Mouse (Mus musculus) heart, adult 9 months (tissue): ENCODE measurements at regions not wholly inside any gene's neighbourhood (a gene's known extent, or its start where the extent isn't known, plus 50 kb on each side); places are given as distances from the start of the nearest gene placed in this dataset.
A peak's percentile ranks its signal among the peaks of the same experiment; 100 is the strongest.

ENCODE experiments used
- DNase-seq, 2 experiments: peaks; one replicate each; pipeline ENCODE4 v3.0.0; 2022; ENCODE audit warnings: low spot score in 2 of 2

DNA sequence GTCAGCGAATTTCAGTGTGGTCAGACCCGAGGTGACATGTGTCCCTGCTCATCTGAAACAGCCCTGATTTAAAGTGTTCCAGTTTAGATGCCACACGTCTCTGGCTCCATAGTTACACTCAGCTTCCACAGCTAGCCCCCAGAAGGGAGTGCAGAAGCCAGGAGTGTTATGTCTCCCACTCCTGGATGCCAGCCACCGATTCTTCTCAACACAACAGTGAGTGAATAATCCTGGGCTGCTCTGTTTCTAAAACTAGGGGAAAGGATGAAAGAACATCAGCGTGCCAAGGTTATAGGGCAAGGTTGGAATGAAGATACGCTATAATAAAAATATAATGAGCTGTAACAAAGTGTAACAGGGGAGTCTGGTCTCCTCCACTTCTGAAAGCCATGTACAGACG is 51.5 kb upstream of the Stmnd1 start:
- no peak for DNase-seq

DNA sequence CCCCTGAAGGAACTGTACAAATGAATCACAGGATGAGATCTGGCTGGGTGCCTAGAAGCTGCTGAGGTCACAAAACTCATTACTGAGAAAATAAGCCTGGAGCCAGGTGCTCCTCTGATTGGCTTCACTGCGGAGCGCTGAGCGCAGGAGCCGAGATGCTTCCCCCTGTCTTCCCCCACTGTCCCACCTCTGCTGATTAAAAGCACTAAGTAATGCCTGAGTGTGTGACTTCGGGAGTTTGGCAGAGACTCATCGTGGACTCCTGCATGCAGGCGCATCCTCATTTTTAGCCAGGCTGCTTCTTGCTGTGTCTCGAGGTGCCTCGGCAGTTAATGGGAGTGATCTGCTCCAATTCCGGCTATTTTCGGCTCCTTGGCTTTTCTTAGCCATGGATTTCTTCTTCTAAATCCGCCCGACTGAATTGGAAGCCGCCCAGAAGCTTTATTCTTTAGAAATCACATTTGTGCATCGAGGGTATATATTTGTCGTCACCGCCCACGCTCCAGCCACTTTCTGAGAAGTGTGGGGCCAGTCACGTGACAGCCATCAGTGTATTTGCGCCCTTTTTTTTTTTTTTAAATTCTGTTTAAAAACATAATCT is 55.3 kb upstream of the Stmnd1 start:
- peak in 1 of 2 experiments; percentile 36 for DNase-seq

DNA sequence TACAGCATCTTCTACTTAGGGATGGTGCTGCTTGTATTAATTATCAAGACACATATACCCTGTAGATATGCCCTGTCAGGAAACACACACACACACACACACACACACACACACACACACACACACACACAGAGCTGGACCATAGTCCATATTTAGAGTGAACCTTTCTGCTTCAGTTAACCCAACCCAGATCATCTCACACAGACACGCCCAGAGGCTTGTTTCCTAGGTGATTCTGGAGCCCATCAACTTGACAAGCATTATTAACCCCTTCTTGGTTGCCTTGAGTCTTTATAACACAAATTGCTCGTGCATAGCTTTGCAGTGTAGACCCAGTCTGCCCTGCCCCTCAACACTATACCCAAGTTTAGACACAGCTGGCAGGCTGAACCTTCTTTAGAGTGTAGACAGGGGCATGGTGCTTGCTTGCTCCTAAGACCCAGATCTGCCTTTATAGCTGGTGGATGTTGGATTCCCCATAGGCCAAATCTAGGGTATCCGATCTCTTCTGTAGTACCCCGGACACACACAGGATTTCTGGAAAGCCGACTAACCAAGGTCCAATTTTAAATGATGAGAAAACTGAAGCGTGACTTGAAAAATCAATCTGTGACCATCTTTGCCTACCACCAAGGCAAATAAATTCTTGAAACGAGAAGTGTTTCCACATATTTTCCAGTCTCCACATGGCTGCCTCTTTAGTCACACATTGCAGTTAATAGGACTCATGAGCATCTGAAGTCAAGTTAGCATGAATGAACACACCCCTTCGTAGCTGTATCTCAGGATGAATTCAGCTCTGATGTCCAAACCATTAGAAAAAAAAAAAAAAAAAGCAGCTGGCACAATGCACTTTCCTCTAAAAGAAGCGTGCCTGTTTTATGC is 56.3 kb upstream of the Stmnd1 start:
- DNase-seq = no peak

DNA sequence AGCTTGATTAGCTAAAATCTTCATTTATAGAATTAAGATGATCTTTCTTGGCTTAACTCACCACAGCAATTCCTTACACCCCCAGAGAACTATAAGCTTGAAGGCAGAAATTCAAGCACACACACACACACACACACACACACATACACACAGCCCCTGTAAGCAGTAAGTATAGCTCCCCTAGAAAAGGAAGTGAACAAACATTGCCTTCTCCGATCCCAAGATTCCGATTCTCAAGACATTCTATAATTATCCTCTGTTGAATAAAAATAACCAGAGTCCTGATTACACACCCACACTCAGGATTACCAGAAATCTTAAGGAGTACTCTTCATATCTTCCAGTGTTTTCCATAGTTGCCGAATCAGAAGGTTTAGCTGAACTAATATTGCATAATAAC is 70.0 kb upstream of the Stmnd1 start:
- DNase-seq = no peak

DNA sequence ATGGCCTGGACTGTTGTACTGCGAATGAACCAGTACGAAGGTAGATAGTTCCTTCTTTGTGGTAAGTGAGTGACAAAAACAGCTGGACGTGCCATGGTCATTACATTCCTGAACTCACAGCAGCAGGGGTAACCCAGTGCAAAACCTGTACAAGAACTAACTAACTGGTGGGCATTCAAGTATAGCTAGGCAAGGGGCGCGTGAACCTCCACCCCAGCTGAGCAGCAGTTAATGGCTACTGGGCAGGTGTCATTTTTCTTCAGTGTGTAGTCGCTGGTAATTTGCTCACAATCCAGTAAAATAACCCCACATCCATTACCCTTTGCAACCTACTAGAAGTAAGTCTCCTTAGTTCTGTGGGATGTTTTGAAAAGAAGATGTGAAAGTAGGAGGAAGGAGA is 70.9 kb upstream of the Stmnd1 start:
- DNase-seq = no peak

DNA sequence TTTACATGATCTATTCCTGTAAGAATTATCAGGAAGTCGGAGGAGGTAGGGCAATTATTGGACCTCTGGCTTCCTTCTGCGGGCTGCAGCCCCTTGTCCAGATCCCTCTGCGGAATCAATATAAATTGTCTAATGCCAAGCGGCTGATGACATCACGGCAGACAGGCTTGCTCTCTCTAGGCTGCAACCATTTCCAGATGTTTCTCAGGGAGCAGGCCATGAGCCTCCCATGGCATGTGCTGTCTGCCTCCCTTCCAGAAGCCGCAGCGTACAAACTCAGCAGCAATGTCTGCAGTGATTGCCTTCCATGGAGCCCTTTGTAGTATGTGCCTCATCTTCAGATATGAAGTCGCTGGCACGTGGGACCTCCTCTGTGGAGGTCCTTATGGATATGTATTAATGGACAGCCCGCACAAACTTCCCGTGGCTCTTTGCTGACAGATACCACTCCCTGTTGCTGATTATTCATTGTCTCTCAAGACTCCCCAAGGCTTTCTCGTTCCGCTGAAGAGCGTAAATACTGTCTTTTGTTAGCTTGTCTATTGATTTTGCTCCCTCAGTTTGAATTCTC is 72.4 kb upstream of the Stmnd1 start:
- DNase-seq = no peak

DNA sequence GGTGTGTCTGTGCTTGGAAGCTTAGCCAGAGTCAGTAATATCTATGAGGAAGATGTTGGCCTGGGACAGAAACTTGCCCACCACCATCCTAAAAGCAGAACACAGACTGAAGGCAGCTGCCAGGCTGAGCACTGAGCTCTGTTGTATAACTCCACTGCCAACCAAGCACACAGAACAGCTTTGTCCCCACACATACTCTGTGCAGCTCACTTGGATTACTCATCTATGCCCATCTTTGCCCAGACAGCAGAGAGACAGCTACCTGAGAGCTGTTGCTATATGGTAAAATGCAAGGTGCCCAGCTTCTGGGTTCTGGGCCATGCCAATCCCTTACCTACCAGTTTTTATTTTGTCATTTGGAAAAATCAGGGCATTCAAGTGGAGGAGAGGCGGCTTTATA is 80.4 kb upstream of the Stmnd1 start:
- no peak for DNase-seq

DNA sequence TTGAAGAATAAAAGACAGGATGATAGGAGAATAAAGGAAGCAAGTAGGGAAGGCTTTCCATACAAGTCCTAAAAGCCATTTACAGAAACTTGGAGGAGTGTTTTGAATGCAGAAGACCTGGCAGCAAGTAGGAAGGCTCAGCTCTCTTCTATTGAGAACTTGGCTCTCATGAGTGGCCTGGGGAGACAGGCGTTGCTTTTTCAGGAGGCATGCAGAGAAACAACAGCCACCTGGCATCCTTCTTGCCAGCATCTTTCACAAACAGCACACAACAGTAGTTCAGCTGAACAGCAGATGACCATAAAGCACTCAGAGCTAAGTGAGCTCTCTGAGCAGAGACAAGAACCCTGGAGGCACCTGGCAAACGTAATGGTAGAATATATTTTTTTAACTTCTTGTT is 83.8 kb upstream of the Stmnd1 start:
- DNase-seq = no peak

DNA sequence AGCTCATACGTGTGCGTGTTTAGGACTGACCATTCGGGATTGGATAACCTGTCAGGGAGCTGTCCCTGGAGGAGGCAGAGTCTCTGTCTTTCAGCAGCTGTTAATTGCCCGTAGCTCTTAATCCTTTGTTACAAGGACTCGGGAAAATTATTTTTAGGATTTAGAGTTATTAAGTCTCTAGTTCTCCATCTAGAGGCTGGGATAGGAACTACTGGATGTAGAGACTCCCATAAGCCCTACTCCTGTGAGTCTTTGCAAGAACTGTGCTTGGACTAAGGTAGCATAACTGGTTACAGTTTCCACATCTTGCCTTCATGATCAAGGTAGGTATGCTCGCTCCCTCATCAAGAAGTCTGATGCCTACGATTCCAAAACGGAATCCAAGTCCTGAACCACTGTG is 90.7 kb upstream of the Stmnd1 start:
- DNase-seq = peak; percentile 18 to 22

DNA sequence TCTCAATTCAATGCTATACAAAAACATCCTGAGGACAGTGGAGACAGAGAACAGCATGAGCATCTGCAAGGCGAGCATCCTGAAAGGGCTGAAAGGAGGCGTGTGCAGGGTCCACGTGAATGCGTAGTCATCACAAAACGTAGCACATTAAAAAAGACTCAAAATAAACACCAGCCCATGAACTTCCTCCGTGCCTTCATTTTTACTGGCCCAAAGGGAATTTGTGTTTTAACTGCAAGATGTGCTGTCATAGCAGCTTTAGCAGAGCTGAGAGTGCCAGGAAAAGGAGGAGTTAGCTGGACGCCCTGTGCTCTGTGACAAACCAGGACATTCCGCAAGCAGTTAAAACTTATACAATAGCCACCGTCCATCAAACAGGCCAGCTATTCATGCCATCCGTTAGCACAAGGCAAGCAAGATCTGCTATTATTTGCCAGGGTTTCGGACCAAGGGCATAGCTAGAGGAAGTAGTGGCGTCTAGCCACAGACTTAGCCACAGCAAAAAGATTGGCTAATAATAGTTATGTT is 92.9 kb upstream of the Stmnd1 start:
- DNase-seq = peak; percentile 50 to 67

DNA sequence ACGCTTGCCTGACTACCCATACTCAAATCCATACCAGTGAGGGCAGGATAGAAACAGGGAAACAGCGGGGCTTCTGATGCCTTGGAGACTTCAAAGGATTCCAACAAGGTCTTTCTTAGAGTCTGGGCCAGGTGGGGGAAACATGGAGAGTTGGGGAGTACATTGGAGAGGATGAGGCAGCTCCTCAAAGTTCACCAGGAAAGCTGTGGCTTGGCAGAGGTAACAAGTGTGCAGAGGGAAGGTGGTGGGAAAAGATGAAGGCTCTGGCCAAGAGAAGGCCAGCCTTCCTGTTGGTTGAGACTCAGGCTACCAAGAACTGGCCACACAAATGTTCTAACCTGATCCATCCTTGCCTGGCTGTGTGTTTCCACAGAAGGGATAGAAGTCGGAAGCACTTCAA is 93.6 kb upstream of the Stmnd1 start:
- DNase-seq = no peak

DNA sequence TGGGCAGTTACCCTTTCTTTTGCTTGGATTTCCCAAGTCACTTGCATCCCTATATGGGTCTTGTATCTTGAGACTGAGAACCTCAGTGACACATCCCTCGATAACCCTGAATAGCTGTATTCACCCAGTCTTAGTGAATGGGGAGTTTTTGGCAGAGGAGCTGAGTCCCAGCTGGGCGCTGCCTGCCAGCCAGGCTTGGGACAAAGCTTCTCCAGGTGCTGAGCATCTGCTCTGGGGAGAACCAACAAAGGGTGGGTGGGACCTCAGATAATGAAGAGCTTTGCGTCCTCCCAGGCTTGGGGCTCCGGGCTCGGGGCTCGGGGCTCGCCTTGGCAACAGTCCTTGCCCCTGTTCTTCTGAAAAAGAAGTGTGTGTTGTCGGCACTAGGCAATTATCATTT is 100.4 kb upstream of the Stmnd1 start:
- DNase-seq = no peak

DNA sequence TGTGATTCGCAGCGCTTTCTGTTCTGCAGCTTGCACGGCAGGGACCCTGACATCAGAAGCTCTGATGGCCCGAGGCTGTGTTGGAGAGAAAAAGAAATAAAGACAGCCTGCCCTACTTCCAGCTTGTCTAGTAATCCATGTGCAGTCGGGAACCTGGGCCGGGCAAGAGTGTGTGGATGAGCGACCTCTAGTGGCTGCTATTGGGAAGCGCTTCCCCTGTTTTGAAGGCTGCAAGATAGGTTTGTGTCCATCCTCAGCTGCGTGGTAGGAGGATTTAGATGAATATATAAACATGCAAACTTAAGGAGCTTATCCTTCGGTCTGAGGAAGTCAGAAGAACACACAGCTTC is 111.5 kb upstream of the Stmnd1 start:
- DNase-seq = peak; percentile 47 to 72

DNA sequence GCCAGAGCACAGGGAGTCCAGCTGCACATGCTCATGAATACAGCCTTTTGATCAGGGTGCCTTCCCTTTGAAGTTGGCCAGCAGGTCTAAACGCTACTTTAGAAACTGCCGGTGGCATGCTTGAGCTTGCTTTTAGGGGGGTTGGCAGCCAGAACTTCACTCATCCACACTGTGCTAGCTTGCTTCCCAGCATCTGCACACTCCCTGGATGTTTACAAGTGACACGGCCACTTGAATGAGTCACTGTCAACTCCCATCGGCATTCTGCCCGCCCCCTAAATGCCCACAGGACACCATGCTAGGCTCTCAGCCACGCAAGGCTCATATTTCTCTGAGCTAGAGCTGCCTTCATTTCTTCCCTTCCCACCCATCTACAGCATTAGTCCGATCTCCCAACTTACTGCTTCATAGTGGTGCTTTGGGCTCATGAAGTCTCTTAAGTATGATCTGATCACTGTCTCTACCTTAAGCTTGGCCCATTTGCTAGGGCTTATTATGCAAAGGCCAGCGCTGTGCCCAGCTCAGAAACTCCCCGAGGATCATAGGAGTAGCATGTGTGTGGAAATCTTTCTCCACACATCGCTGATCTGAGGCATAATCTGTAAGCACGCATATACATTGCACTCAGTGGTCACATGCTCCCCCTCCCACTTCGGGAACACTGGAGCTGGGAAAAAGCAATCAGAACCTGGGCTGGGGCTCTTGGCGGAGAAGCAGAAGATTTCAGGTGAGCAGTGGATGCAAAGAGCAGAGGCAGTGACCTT is 112.1 kb upstream of the Stmnd1 start:
- DNase-seq = peak in 1 of 2 experiments; percentile 22

DNA sequence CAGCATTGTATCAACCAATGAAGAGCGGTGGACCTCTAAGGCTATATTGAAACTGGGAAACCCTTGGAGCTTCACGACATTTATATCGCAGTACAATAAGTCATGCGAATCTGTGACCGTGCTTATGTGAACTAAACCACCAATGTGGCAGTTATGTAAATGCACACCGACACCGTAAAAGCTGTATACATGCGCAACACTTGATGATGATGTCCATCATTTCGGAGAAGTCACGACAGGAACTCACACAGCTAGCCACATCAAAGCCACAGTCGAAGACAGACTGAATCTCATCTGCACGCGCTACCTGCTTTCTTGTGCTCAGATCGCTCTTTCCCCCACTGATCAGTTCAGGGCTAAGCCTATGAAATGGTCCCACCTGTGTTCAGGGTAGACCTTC is 114.2 kb upstream of the Stmnd1 start:
- DNase-seq = no peak

DNA sequence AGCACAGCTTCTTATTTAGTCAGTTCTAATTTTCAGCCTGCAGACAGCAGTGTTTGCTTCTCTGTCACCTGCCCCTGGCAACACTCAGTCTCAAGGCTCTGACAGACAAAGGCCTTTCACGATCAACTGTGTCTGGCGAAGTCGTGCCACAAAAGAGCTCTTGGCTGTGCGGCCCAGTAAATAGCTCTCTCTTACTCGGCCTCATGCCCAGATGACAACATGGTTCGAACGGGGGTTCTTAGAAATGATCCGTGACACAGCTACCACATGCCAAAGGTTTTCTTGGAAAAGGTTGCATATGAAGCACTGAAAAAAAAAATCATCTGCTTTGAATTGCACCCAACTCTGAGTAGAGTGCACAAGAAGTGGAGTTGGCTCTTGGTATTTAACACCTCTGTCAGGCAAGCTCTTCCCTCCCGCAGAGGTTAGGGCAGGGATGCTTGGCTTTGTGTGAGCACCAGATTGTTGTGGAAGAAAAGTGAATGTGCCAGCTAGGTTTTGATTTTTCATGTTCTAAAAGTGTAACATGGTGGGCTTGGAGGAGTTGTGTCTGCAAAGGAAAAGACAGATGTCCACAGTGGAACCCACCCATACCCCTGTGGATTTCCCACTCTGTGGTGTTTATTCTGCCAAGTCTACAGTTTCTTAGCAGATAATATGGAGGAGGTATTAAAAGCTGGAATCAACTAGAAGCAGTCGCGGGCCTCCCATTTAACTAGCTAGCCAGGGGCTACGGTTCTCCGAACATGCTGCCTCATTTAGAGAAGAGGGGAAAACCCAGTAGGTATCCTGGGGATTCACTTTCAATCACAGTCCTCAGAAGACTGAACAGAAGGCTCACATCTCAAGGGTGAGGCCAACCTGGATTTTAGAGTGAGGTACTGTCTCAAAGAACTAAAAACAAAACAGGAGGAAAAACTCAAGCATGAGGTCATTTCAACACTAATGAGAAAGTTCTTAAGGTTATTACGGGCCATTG is 120.0 kb upstream of the Stmnd1 start:
- DNase-seq = no peak

DNA sequence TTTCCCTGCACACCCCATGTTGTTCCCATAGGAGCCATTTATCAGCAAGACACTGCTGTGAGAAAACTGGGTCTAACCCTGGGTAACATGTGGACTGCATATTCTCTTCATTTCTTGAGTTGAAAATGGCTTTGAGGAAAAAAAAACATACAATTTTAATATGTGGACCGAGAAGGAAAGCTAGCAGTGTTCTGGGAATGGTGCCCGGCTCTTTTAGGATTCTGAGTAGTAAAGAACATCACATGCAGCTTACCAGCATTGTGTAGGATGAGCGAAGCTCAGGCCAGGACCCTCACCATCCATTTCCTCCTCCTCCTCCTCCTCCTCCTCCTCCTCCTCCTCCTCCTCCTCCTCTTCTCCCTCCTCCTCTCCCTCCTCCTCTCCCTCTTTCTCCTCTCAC is 133.5 kb upstream of the Stmnd1 start:
- DNase-seq = no peak

DNA sequence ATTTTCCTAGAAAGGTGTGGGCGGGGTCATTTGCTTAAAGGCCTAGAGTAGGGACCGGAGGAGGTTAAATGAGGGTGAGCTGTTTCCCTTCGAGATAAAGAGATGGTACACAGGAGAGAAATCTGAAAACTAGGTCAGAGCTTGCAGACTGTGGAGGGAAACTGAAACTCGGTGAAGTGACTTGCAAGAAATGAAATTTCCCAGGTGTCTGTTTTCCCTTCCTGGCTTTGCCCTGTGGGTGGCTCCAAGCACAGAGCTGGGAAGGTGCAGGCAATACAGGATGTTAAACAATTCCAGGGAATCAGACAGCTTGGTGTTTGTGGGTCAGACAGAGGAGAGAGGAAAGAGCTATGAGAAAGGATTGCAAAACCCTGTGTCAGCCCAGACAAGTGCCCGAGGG is 134.3 kb upstream of the Stmnd1 start:
- DNase-seq = no peak

DNA sequence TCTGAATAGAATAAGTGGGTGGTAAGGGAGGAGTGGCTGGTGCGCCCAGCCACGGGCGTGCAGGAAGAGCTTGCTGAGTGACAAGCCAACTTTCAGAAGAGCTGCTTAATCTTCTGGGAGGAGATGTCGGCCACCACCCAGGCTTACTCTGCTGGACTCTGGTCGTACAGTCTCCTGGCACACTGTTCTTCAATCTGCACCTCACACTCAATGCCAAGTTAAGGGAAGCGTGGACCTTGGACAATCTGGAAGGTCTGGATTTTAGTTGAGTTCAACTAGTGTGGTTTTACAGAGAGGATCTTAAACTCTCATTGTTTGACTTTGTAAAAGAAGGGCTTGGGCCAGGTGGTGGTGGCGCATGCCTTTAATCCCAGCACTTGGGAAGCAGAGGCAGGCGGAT is 138.1 kb upstream of the Stmnd1 start:
- DNase-seq = no peak

DNA sequence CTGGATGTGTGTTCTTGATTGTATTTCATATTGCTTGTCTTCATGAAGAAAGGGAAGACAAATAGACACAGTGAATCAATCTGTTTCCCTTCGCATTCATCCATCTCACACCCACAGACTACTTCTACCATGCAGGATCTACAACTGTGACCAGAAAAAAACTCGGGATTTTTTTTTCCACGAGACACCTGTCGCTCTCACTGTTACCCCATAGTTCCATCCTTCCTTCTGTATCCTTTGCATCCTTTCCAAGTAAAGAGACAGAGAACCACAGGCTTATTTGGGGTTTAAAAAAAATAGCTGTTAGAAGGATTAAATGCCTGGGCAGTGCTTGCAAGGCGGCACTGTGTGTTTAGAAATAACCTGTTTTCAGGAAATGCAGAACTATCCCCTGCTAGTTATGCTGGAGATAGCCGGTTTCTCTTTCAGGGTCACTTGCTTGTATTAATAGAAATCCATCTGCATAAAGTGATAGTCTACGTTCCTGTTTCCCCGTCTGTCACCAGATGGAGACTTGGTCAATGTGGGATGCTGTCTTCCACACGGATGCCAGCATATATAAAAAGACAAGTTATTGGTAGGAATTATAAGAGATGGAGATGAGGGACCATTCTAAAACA is 144.2 kb upstream of the Stmnd1 start:
- no peak for DNase-seq

DNA sequence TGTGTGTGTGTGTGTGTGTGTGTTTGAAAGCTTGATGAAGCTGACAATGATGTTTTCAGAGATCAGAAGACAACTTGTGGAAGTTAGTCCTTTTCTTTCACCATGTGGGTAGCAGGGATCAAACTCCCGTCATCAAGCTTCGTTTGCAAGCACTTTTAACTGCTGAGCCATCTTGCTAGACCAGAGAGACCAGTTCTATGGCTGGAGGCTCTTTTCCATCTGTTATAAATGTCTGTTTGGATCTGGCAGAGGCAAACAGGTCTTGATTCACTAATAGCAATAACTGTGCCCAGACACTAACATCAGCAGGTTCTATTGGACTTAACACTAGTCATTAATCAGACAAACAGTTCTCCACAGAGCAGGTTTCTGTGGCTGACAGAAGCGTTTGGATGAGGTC is 150.1 kb upstream of the Stmnd1 start:
- DNase-seq = no peak
